Mouse (Mus musculus): ENCODE results near the gene Tsnax.
A peak's percentile ranks its signal among the peaks of the same experiment; 100 is the strongest.

The Tsnax gene

GRCm38 (mm10) chr8:125012695-125013627 lies at the start of gene Tsnax:
Tsnax (plus strand) TSS chr8:125012997.
- ATAC-seq (ENCODE audit: insufficient number of reproducible peaks, low FRiP score, low TSS enrichment) = peak; percentile 97

- ATAC-seq (ENCODE audit: insufficient number of reproducible peaks, low FRiP score, low TSS enrichment) = no peak
Measured at GRCm38 (mm10) chr8:124963246-124963645, 49.6 kb upstream of the Tsnax start.

GRCm38 (mm10) chr8:124964966-124965365 lies 47.8 kb upstream of the Tsnax start:
- no peak for ATAC-seq (ENCODE audit: insufficient number of reproducible peaks, low FRiP score, low TSS enrichment)

GRCm38 (mm10) chr8:124970312-124970933 lies 42.4 kb upstream of the Tsnax start:
- ATAC-seq (ENCODE audit: insufficient number of reproducible peaks, low FRiP score, low TSS enrichment) = no peak

- no peak for ATAC-seq (ENCODE audit: insufficient number of reproducible peaks, low FRiP score, low TSS enrichment)
Measured at GRCm38 (mm10) chr8:124973221-124973620, 39.6 kb upstream of the Tsnax start.

- ATAC-seq (ENCODE audit: insufficient number of reproducible peaks, low FRiP score, low TSS enrichment) = no peak
Measured at GRCm38 (mm10) chr8:124974254-124974653, 38.5 kb upstream of the Tsnax start.

- ATAC-seq (ENCODE audit: insufficient number of reproducible peaks, low FRiP score, low TSS enrichment) = no peak
Measured at GRCm38 (mm10) chr8:124976211-124976610, 36.6 kb upstream of the Tsnax start.

GRCm38 (mm10) chr8:124978026-124978425 lies 34.8 kb upstream of the Tsnax start:
- ATAC-seq (ENCODE audit: insufficient number of reproducible peaks, low FRiP score, low TSS enrichment) = no peak

- ATAC-seq (ENCODE audit: insufficient number of reproducible peaks, low FRiP score, low TSS enrichment) = no peak
Measured at GRCm38 (mm10) chr8:124980036-124980435, 32.8 kb upstream of the Tsnax start.

GRCm38 (mm10) chr8:124980828-124981227 lies 32.0 kb upstream of the Tsnax start:
- no peak for ATAC-seq (ENCODE audit: insufficient number of reproducible peaks, low FRiP score, low TSS enrichment)

- no peak for ATAC-seq (ENCODE audit: insufficient number of reproducible peaks, low FRiP score, low TSS enrichment)
Measured at GRCm38 (mm10) chr8:124990923-124991667, 21.7 kb upstream of the Tsnax start.

- ATAC-seq (ENCODE audit: insufficient number of reproducible peaks, low FRiP score, low TSS enrichment) = no peak
Measured at GRCm38 (mm10) chr8:124991668-124991926, 21.2 kb upstream of the Tsnax start.

- no peak for ATAC-seq (ENCODE audit: insufficient number of reproducible peaks, low FRiP score, low TSS enrichment)
Measured at GRCm38 (mm10) chr8:124995776-124996175, 17.0 kb upstream of the Tsnax start.

GRCm38 (mm10) chr8:125024085-125024484 lies 11.3 kb downstream of the Tsnax start:
- no peak for ATAC-seq (ENCODE audit: insufficient number of reproducible peaks, low FRiP score, low TSS enrichment)

- ATAC-seq (ENCODE audit: insufficient number of reproducible peaks, low FRiP score, low TSS enrichment) = no peak
Measured at GRCm38 (mm10) chr8:125027211-125027610, 14.4 kb downstream of the Tsnax start.

- ATAC-seq (ENCODE audit: insufficient number of reproducible peaks, low FRiP score, low TSS enrichment) = no peak
Measured at GRCm38 (mm10) chr8:125028841-125029240, 16.0 kb downstream of the Tsnax start.

- no peak for ATAC-seq (ENCODE audit: insufficient number of reproducible peaks, low FRiP score, low TSS enrichment)
Measured at GRCm38 (mm10) chr8:125031276-125031675, 18.5 kb downstream of the Tsnax start.

- peak; percentile 93 for ATAC-seq (ENCODE audit: insufficient number of reproducible peaks, low FRiP score, low TSS enrichment)
Measured at GRCm38 (mm10) chr8:125034669-125035068, 21.9 kb downstream of the Tsnax start.

- ATAC-seq (ENCODE audit: insufficient number of reproducible peaks, low FRiP score, low TSS enrichment) = no peak
Measured at GRCm38 (mm10) chr8:125037081-125037480, 24.3 kb downstream of the Tsnax start.

- ATAC-seq (ENCODE audit: insufficient number of reproducible peaks, low FRiP score, low TSS enrichment) = no peak
Measured at GRCm38 (mm10) chr8:125038731-125039130, 25.9 kb downstream of the Tsnax start.

All from cerebellum, adult (tissue).